Mouse (Mus musculus) megakaryocyte, embryonic 14.5 days (primary cell): ENCODE results near the gene Zkscan16.

ENCODE experiments used
- FLI1 ChIP-seq: IDR thresholded peaks from 2 replicates; pipeline ENCODE4 v1.6.1; 2012; ENCODE audit warnings: low read length, inconsistent platforms, mixed read lengths
- GATA1 ChIP-seq: IDR thresholded peaks from 3 replicates; pipeline ENCODE4 v1.6.1; 2012; ENCODE audit warnings: mixed read lengths, low read length, inconsistent platforms, borderline replicate concordance

GRCm38 (mm10) chr4:58994762-58995161 is 51.3 kb downstream of the Zkscan16 start, which contains the start of gene Dnajc25:
- TF ChIP-seq GATA1, result no peak
- TF ChIP-seq FLI1, result no peak
